Mouse (Mus musculus) adrenal gland, adult 2 months (tissue): ENCODE results near the gene Zfp934. TPM values are rescaled to one million over a fixed set of nuclear protein-coding genes. Genes with fewer than 3 reads are reported as not detected.
"Not testable (repeated sequence)": the region's sequence is repeated elsewhere in the genome, so short reads cannot be mapped to it uniquely, and the experiment has no call there.

ENCODE experiments used
- DNase-seq: peaks from one replicate; pipeline ENCODE4 v3.0.0; 2021
- long read RNA-seq: library from polyadenylated mRNA; stranded (forward); transcript quantifications from one replicate; pipeline ENCODE4 v2.0.0, GENCODE M21; 2021
- microRNA-seq, 2 experiments: library from miRNA; unstranded; fragments of <30 nt; microRNA quantifications; one replicate each; pipeline ENCODE4 v1.2.0; 2021
- polyA plus RNA-seq: library from polyadenylated mRNA; depleted of rRNA; stranded (reverse); fragments of >200 nt; gene quantifications from 2 replicates; pipeline ENCODE4 v1.2.3, GENCODE M21; 2012; rRNA removed
- total RNA-seq, 2 experiments: library from RNA; stranded (reverse); gene quantifications; 2 replicates each; pipeline ENCODE4 v1.2.3; 2021

Zfp934 gene
- total RNA-seq = 1 to 10 TPM; 4.4 to 4.7 TPM
- 0.07 and 0.28 TPM in 2 replicates for polyA plus RNA-seq
- long read RNA-seq, partial matches to known transcripts = 0 of 5 reads
- long read RNA-seq, other reads (novel, unspliced or antisense) = 3 of 5 reads

GRCm38 (mm10) chr13:62571099-62571498, at the start of gene Zfp934:
Zfp934 (minus strand) TSS chr13:62571199.
- not testable (repeated sequence) for DNase-seq

DNA sequence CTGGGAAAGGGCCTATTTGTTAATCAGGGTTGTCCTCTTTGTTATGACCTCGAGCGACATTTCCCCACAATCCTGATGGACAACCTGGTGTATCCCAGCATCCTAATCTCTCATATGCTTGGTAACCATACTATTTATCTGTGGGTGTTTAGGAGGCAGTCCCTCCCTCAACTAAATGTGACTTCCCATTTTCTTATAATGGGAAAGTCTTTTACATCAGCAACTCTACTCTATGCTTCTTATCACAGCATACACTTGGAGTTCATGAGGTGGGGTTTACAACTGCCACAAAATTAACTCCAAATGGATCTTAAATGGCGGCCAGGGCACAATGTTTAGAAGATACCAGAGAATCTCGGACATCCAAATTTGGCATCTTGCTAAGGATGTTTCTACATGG, 46.5 kb upstream of the Zfp934 start:
- DNase-seq = not testable (repeated sequence)

- DNase-seq = peak; percentile 7
These were observed 9.3 kb downstream of the Zfp934 start for GRCm38 (mm10) chr13:62561696-62562095.

DNA sequence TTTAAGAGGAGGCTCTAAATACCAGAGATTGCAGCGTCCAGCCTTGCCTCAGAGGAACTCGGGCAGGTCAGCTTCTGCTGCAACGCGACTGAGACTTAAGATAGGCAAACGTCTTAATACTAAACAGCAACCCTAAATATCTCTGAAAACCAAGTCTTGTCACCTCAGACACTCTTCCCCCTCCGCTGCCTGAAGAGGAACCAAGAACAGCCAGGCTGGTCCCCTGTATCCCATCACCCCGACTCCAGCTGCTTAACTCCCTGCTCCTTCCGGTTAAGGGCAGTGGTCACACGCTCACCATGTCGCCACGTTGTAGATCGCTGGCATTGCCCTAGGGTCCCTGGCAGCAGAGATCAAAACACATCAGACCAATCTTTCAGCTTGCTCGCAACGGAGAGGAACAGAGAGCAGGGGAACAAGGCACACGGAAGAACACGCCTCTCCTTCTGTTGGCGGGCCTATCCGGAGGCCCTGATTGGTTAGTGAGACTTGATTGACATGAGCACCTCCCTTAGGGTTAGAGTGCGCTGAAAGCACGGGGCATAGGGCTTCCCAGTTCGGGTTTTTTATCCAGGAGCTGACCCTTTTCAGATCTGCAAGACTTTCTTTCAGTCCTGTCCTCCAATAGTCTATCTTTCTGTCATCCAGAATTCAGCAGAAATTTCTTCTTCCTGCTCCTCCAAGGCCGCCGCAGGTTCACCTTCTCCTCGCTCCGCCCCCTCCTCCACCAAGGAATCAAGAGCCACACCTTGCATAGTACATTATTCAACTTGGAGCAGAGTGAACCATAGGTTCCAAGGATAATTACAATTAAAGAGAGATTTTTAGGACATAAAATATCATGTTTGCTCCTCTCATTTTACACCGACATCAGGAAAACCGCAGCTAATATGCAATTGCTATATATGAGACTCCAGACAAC, 12.5 kb downstream of the Zfp934 start, which contains the start of gene Zfp935:
Gene Zfp935 (minus strand): TSS at position 323 of the 922 bp plus-strand sequence.
- DNase-seq = peak; percentile 85

DNA sequence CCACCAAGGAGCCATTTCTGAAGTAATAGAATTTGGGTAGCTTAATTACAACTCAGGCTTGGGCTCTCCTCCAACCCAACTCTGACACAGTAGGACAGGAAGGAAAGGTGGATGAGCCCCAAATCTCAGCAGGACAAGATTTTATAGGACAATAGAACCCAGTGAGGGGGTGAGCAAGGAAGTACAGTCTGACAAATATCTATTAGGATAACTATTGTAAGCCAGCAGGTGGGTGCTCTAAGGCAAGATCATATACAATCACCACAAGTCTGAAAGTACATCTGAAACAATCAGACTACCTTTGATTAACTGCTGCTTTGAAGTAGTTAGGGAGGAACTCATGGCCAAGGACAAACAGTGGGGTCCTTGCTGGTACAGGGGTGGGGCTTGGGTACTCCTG, 40.9 kb downstream of the Zfp934 start:
- DNase-seq = not testable (repeated sequence)

GRCm38 (mm10) chr13:62510641-62511420, 60.2 kb downstream of the Zfp934 start:
- DNase-seq = not testable (repeated sequence)

GRCm38 (mm10) chr13:62472661-62473060, 98.3 kb downstream of the Zfp934 start:
- DNase-seq = not testable (repeated sequence)

DNA sequence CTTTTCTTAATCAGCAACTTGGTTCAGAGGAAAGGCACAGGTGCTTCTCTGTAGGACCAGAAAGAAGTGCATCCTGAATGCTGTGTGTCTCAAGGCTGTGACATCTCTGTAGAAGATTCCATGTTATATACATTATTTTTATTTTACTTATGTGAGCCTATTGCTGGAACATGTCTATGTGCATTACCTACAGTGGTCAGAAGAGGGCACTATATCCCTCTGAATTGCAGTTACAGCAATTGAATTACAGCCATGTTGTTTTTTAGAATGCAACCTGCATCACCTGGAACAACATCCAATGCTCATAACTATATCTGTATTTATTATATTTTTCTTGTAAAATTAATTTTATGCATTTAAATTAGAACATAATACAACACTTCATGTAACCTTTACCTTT, 101.1 kb downstream of the Zfp934 start:
- not testable (repeated sequence) for DNase-seq

DNA sequence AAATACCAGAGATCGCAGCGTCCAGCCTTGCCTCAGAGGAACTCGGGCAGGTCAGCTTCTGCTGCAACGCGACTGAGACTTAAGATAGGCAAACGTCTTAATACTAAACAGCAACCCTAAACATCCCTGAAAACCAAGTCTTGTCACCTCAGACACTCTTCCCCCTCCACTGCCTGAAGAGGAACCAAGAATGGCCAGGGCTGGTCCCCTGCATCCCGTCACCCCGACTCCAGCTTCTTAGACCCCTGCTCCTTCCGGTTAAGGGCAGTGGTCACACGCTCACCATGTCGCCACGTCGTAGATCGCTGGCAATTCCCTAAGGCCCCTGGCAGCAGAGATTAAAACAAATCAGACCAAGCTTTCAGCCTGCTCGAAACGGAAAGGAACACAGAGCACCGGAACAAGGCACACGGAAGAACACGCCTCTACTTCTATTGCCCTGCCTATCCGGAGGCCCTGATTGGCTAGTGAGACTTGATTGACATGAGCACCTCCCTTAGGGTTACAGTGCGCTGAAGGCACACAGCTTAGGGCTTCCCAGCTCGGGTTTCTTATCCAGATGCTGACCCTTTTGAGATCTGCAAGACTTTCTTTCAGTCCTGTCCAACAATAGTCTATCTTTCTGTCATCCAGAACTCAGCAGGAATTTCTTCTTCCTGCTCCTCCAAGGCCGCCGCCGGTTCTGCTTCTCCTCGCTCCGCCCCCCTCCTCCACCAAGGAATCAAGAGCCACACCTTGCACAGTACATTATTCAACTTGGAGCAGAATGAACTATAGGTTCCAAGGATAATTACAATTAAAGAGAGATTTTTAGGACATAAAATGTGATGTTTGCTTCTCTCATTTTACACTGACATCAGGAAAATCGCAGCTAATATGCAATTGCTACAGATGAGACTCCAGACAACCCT, 104.3 kb downstream of the Zfp934 start, which contains the start of gene Gm49359:
Gene Gm49359 (minus strand): TSS at position 409 of the 911 bp plus-strand sequence.
- peak; percentile 92 for DNase-seq

Small RNA genes lying within 50 kb of the gene (microRNA-seq; reads per million reads assigned to microRNA genes)
- 0 to 0.66 reads per million in 2 experiments for gene Gm22256

Other genes with a start within 250 kb of the Zfp934 start
- under 1 TPM; 0.79 to 0.86 TPM for gene Gm3604, start 188.0 kb downstream of the Zfp934 start, total RNA-seq
- gene Gm3604, start 188.0 kb downstream of the Zfp934 start, polyA plus RNA-seq = not detected in 2 replicates
- gene Gm49359, start 104.4 kb downstream of the Zfp934 start, total RNA-seq = 1 to 10 TPM; 7.9 to 9.3 TPM
- not detected in 2 replicates for gene Gm49359, start 104.4 kb downstream of the Zfp934 start, polyA plus RNA-seq
- gene Zfp935, start 12.7 kb downstream of the Zfp934 start, total RNA-seq = not detected
- not detected in 2 replicates for gene Zfp935, start 12.7 kb downstream of the Zfp934 start, polyA plus RNA-seq
- 1 to 10 TPM in 1 of 2 experiments, under 1 TPM in 1; 0.92 to 1.0 TPM for gene 6720489N17Rik, start 53.0 kb upstream of the Zfp934 start, total RNA-seq
- gene 6720489N17Rik, start 53.0 kb upstream of the Zfp934 start, polyA plus RNA-seq = 0.94 TPM in 1 of 2 replicates, not detected in the other
- 1 to 10 TPM; 3.1 to 5.4 TPM for gene Platr25, start 189.5 kb upstream of the Zfp934 start, total RNA-seq
- 0.12 and 0.24 TPM in 2 replicates for gene Platr25, start 189.5 kb upstream of the Zfp934 start, polyA plus RNA-seq
- 1 to 10 TPM; 1.1 to 1.4 TPM for gene Gm5141, start 214.6 kb upstream of the Zfp934 start, total RNA-seq
- 0.02 TPM in 1 of 2 replicates, not detected in the other for gene Gm5141, start 214.6 kb upstream of the Zfp934 start, polyA plus RNA-seq